Mouse (Mus musculus) hindbrain, embryonic 13.5 days (tissue): ENCODE measurements around the gene Dscam. TPM values are rescaled to one million over a fixed set of nuclear protein-coding genes. Genes with fewer than 3 reads are reported as not detected.
"Not testable (repeated sequence)": the region's sequence is repeated elsewhere in the genome, so short reads cannot be mapped to it uniquely, and the experiment has no call there.

Experiments
- ATAC-seq: fragments of 200-750 bp; cut with Nextera tagmentation; 2 replicates; pipeline ENCODE4 v1.8.0; 2017; ENCODE audit warnings: moderate TSS enrichment; ENCODE audit not compliant: low FRiP score
- H3K27ac ChIP-seq: fragments of 300-500 bp; sonication (generic); 2 replicates; pipeline ENCODE4 v1.5.1; 2015; ENCODE audit warnings: inconsistent platforms, mild to moderate bottlenecking, moderate library complexity
- H3K27me3 ChIP-seq: fragments of 300-500 bp; sonication (generic); 2 replicates; pipeline ENCODE4 v1.6.1; 2015; ENCODE audit warnings: mild to moderate bottlenecking, inconsistent platforms
- H3K36me3 ChIP-seq: fragments of 300-500 bp; sonication (generic); 2 replicates; pipeline ENCODE4 v1.6.1; 2015; ENCODE audit warnings: mild to moderate bottlenecking, inconsistent platforms
- H3K4me1 ChIP-seq: fragments of 300-500 bp; sonication (generic); replicated peaks from 2 replicates; pipeline ENCODE4 v1.6.1; 2015; ENCODE audit warnings: inconsistent platforms
- H3K4me2 ChIP-seq: fragments of 300-500 bp; sonication (generic); 2 replicates; pipeline ENCODE4 v1.6.1; 2015; ENCODE audit warnings: inconsistent platforms, mild to moderate bottlenecking, moderate library complexity
- H3K4me3 ChIP-seq: fragments of 300-500 bp; sonication (generic); 2 replicates; pipeline ENCODE4 v1.5.1; 2015; ENCODE audit warnings: mild to moderate bottlenecking, inconsistent platforms
- H3K9ac ChIP-seq: fragments of 300-500 bp; sonication (generic); 2 replicates; pipeline ENCODE4 v1.6.1; 2015; ENCODE audit warnings: mild to moderate bottlenecking, inconsistent platforms
- H3K9me3 ChIP-seq: fragments of 300-500 bp; sonication (generic); 2 replicates; pipeline ENCODE4 v1.6.1; 2016; ENCODE audit warnings: inconsistent platforms
- WGBS: fragments of 180-500 bp; shearing (Covaris S2); methylation state at CpG from one replicate; pipeline ENCODE4 v1.1.7; 2015; 5-methylcytosine and 5-hydroxymethylcytosine counted together
- polyA plus RNA-seq: library from polyadenylated mRNA; unstranded; fragments of >200 nt; fragmentation: Nextera tagmentation; extraction: Ambion mirVana; gene quantifications from 2 replicates; pipeline ENCODE4 v1.2.1, GENCODE M21; 2015

Dscam gene
- polyA plus RNA-seq, 1 experiment from 2014 or later, result 7.7 TPM

DNA sequence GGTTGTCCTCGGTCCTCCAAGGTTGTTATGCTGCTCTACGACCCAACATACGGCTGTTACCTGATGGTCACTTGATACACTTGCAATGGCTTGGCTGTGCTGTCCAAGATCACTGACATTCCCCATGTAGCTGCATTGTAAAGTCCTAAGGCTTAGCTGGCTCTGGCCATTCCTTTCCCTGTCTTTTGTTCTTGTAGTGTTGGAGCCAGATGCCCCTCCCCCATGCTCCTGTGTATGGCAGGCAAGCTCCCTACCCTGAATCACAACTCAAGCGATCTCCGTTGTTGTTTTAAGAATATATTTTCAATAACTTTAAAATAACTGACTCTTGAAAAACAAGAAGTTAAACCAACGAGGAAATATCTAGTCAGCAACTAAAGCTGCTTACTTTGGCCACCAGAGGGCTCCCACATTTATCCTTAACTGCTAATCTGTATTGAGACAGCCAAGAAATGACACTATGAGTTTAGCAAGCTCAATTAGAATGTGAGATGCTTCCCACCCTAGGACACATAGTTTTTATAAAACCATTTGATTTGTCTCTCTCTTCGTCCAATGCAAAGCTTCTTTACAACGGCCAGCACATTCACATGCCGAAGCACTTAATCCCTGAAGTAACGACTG lies 273.9 kb downstream of the Dscam start:
- no peak overlapping the region for H3K9ac ChIP-seq
- H3K27ac ChIP-seq, result peak overlapping the region; percentile 66
- no peak overlapping the region for H3K4me2 ChIP-seq
- no peak for ATAC-seq
- H3K4me3 ChIP-seq, result no peak overlapping the region
- 58% methylated on average over 10 of the region's 10 CpGs for WGBS
- no peaks in the 10 kb centered on the region for H3K36me3 ChIP-seq
- H3K4me1 ChIP-seq, result peaks cover 15% of the 10 kb centered on the region
- H3K9me3 ChIP-seq, result 0 out of 2 replicates have a peak, but pooled peaks cover 3% of the 10 kb centered on the region
- no peaks in the 10 kb centered on the region for H3K27me3 ChIP-seq

- Histone ChIP-seq H3K36me3 (no peaks in the 10 kb centered on the region), H3K4me1 (peaks cover 4% of the 10 kb centered on the region; the same call in 1 of the 2 replicates), H3K27me3 (no peaks in the 10 kb centered on the region), H3K4me2 (no peak overlapping the region), H3K27ac (no peak overlapping the region), H3K9ac (no peak overlapping the region), H3K9me3 (no peaks in the 10 kb centered on the region), H3K4me3 (no peak overlapping the region)
- ATAC-seq, result no peak
- 63% methylated on average over 1 of the region's 1 CpGs for WGBS
These were observed 282.5 kb downstream of the Dscam start for GRCm38 (mm10) chr16:96888036-96888435.

DNA sequence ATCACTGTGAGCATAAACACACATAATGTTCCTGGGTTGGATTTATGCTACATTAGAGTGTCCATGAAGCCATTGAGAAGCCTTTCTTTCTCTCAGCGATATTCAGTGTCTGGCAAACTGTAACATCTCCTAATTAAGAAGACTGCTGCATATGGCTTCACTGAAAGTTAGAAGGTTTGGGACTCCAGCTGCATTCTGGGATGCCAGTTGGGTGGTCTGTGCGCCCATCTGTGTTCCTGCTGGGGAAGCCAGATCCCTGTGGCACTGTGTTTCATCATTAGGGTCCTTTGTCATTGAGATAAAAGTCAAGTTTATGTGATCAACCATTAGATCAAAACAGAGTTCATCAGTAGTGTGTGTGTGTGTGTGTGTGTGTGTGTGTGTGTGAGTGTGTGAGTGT lies 284.7 kb downstream of the Dscam start:
- H3K4me1 ChIP-seq, result peaks cover 4% of the 10 kb centered on the region; the same call in 1 of the 2 replicates
- ATAC-seq, result no peak
- H3K27me3 ChIP-seq, result no peaks in the 10 kb centered on the region
- no peak overlapping the region for H3K27ac ChIP-seq
- H3K9me3 ChIP-seq, result no peaks in the 10 kb centered on the region
- no peak overlapping the region for H3K4me3 ChIP-seq
- H3K4me2 ChIP-seq, result no peak overlapping the region
- no peaks in the 10 kb centered on the region for H3K36me3 ChIP-seq
- no peak overlapping the region for H3K9ac ChIP-seq
- WGBS, result 83% methylated on average over 2 of the region's 2 CpGs

GRCm38 (mm10) chr16:96884590-96884989 lies 286.0 kb downstream of the Dscam start:
- H3K27me3 ChIP-seq, H3K9ac ChIP-seq, H3K27ac ChIP-seq, H3K9me3 ChIP-seq, ATAC-seq, H3K36me3 ChIP-seq, H3K4me2 ChIP-seq, H3K4me1 ChIP-seq, H3K4me3 ChIP-seq: not testable (repeated sequence)
- 88% methylated on average over 3 of the region's 3 CpGs for WGBS

DNA sequence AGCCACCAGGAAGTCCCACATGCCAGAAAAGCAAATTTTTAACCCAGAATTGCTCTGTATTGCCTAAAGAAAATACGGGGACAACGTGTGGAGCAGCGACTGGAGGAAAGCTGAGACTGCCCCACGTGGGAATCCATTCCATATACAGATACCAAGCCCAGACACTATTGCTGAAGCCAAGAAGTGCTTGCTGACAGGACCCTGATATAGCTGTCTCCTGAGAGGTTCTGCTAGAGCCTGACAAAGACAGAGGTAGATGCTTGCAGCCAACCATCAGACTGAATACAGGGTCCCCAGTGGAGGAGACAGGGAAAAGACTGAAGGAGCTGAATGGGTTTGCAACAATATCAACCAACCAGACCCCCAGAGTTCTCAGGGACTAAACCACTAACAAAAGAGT lies 293.3 kb downstream of the Dscam start:
- no peak overlapping the region for H3K4me2 ChIP-seq
- no peaks in the 10 kb centered on the region for H3K36me3 ChIP-seq
- peaks cover 8% of the 10 kb centered on the region for H3K4me1 ChIP-seq
- H3K4me3 ChIP-seq, result no peak overlapping the region
- H3K9me3 ChIP-seq, result no peaks in the 10 kb centered on the region
- no peaks in the 10 kb centered on the region for H3K27me3 ChIP-seq
- no peak for ATAC-seq
- no peak overlapping the region for H3K9ac ChIP-seq
- H3K27ac ChIP-seq, result no peak overlapping the region
- 79% methylated on average over 4 of the region's 4 CpGs for WGBS

DNA sequence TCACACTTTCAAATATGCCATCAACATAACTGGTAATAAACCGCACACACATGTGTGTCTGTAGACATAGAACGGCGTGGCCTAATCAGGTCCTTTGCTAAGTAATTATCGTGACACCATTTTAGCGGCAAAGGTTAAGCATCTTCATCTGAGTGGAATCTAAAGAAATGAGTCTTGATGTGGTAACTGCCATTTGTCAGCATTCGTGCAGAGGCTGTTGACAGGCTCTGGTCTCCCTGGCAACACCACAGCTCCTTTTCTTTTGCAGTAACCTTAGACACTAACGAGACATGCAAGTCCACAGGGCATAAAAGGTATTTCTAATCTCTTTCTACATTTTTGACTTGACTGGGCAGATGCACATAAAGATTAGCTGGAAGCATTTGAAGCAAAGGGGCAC lies 297.8 kb downstream of the Dscam start:
- Histone ChIP-seq H3K4me2 (no peak overlapping the region), H3K4me3 (no peak overlapping the region), H3K27ac (peak overlapping the region; percentile 40), H3K4me1 (peaks cover 23% of the 10 kb centered on the region), H3K27me3 (no peaks in the 10 kb centered on the region), H3K9ac (no peak overlapping the region), H3K36me3 (no peaks in the 10 kb centered on the region), H3K9me3 (no peaks in the 10 kb centered on the region)
- no peak for ATAC-seq
- WGBS, result 27% methylated on average over 7 of the region's 7 CpGs

DNA sequence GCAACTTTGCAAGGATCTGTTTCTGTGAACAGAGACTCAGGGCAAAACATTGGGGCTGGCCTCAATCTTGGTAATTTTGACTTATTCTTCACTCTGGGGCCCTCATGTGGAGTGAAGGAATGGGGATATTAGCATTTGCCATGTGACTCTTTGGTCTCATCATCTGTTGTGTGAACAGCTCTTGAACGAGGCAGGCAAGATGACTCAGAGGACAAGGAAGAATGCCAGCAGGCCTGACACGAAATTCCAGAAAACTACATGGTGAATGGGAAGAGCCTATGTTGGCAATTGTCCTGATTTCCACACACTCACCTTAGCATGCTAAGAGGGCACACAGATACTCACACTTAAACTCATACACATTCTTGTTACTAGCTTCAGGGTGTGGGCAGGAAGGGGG lies 313.0 kb downstream of the Dscam start:
- Histone ChIP-seq H3K36me3 (no peaks in the 10 kb centered on the region), H3K27ac (no peak overlapping the region), H3K27me3 (no peaks in the 10 kb centered on the region), H3K9me3 (no peaks in the 10 kb centered on the region), H3K4me2 (no peak overlapping the region), H3K4me1 (peaks cover 14% of the 10 kb centered on the region), H3K4me3 (no peak overlapping the region), H3K9ac (no peak overlapping the region)
- no peak for ATAC-seq
- WGBS, result 54% methylated on average over 2 of the region's 2 CpGs

- no peaks in the 10 kb centered on the region for H3K27me3 ChIP-seq
- 54% methylated on average over 4 of the region's 4 CpGs for WGBS
- peaks cover 14% of the 10 kb centered on the region for H3K4me1 ChIP-seq
- no peaks in the 10 kb centered on the region for H3K9me3 ChIP-seq
- H3K4me3 ChIP-seq, result no peak overlapping the region
- ATAC-seq, result peak; percentile 61; the same call in 1 of the 2 replicates
- no peaks in the 10 kb centered on the region for H3K36me3 ChIP-seq
- no peak overlapping the region for H3K4me2 ChIP-seq
- H3K9ac ChIP-seq, result no peak overlapping the region
- H3K27ac ChIP-seq, result no peak overlapping the region
These were observed 315.5 kb downstream of the Dscam start for GRCm38 (mm10) chr16:96855060-96855459.

DNA sequence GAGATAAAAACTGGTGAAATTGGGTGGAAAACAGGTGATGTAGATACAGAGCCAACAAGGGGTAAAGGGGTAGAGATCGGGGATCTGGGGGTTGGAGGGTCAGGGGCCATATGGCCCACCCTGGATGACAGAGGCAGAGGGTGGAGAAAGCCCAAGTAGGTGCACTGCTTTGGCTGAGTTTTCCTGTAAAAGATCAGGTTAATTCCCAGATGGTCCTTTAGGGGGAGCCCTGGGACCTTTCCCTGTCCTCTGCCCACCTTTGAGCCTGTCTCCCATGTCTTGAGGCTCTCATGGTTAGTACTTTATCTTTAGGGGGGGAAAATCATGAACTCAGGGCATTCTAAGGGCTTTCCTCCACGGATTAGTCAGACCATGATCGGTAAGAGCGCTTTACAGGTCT lies 318.2 kb downstream of the Dscam start:
- Histone ChIP-seq H3K4me1 (peaks cover 14% of the 10 kb centered on the region), H3K27ac (no peak overlapping the region), H3K4me3 (no peak overlapping the region), H3K27me3 (no peaks in the 10 kb centered on the region), H3K9me3 (no peaks in the 10 kb centered on the region), H3K4me2 (no peak overlapping the region), H3K36me3 (no peaks in the 10 kb centered on the region), H3K9ac (no peak overlapping the region)
- 26% methylated on average over 4 of the region's 4 CpGs for WGBS
- ATAC-seq, result no peak

DNA sequence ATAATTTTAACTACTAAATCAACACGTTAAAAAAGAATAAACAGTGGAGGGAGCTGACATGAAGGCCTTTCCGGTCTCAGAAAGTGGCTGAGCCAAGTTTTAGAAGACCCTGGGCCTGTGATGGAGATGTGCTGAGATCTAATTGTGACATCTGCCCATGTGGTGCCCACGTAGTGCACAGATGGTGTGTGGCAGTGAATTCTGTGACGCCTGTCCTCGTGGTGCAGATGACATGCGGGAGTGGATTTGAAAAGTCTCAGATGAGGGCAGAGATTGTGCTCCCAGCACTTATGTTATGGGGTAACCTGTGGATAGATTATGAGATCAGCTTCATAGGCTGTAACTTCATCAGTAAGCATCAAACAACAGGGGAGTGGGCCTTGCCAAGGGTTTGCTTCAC lies 321.6 kb downstream of the Dscam start:
- Histone ChIP-seq H3K4me1 (peaks cover 23% of the 10 kb centered on the region), H3K4me2 (no peak overlapping the region), H3K36me3 (no peaks in the 10 kb centered on the region), H3K27me3 (no peaks in the 10 kb centered on the region), H3K27ac (no peak overlapping the region), H3K4me3 (no peak overlapping the region), H3K9me3 (no peaks in the 10 kb centered on the region), H3K9ac (no peak overlapping the region)
- no peak for ATAC-seq
- 73% methylated on average over 6 of the region's 6 CpGs for WGBS

GRCm38 (mm10) chr16:96846585-96846984 lies 324.0 kb downstream of the Dscam start:
- H3K36me3 ChIP-seq, result no peaks in the 10 kb centered on the region
- ATAC-seq, result no peak
- no peak overlapping the region for H3K9ac ChIP-seq
- H3K4me1 ChIP-seq, result peaks cover 29% of the 10 kb centered on the region
- no peaks in the 10 kb centered on the region for H3K27me3 ChIP-seq
- no peak overlapping the region for H3K4me3 ChIP-seq
- no peak overlapping the region; the same call in 1 of the 2 replicates for H3K27ac ChIP-seq
- no peaks in the 10 kb centered on the region for H3K9me3 ChIP-seq
- H3K4me2 ChIP-seq, result no peak overlapping the region
- 37% methylated on average over 1 of the region's 1 CpGs for WGBS

DNA sequence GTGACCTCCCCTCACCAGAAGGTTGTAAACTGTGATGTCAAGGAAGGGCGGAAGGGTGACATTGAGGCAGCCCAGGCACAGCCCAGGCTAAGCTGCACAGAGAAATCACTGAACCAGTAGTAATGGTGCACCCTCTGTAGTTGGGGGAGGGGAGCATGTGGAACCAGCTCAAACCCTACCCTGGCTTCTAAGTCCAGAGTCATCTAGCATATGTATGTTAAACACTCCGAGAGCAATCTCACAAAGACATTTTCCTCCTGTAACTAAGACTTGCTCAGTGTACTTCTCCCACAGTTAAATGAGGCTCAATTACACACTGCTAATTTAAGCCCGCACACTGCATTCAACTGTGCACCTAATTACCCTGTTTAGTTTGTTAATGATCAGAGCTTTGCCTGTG lies 324.4 kb downstream of the Dscam start:
- Histone ChIP-seq H3K27me3 (no peaks in the 10 kb centered on the region), H3K4me3 (no peak overlapping the region), H3K9ac (no peak overlapping the region), H3K27ac (peak overlapping the region; percentile 50), H3K4me2 (no peak overlapping the region), H3K36me3 (no peaks in the 10 kb centered on the region), H3K4me1 (peaks cover 29% of the 10 kb centered on the region), H3K9me3 (no peaks in the 10 kb centered on the region)
- 38% methylated on average over 3 of the region's 3 CpGs for WGBS
- peak; percentile 66 for ATAC-seq

DNA sequence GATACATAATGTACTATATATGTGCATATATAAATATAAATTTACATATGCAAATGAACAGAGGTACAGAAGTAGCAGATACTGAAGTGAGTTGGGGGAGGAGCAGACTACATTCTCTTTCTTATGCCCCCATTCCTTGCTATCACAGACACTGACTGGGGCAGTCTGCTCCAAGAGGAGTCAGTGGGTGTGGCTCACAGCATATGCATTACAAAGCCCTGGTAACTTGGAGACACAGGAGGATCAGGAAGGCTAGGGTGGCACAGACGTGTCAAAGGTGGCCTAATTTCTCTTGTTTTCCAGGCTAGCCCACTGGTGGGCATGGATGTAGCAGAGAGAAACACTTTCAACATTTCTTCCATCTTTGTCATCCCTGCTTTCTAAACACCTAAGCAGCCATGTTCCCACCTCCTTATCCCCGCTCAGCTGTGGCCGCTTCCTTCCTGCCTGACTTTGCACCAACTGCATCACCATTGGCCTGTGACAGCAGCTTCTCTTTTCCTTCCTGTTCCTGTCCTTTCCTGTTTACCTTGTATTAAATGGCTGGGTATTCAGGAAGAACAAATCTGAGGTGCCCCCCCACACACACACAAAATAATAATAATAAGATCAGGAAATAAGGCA lies 325.0 kb downstream of the Dscam start:
- Histone ChIP-seq H3K27ac (peak overlapping the region; percentile 50; the same call in 1 of the 2 replicates), H3K36me3 (no peaks in the 10 kb centered on the region), H3K4me2 (no peak overlapping the region), H3K4me1 (peaks cover 29% of the 10 kb centered on the region), H3K9ac (no peak overlapping the region), H3K4me3 (no peak overlapping the region), H3K27me3 (no peaks in the 10 kb centered on the region), H3K9me3 (no peaks in the 10 kb centered on the region)
- whole genome bisulfite sequencing, result 60% methylated on average over 3 of the region's 3 CpGs
- ATAC-seq, result no peak; the same call in 1 of the 2 replicates
